Mouse (Mus musculus): ENCODE results near the gene 4932411N23Rik. TPM values are rescaled to one million over a fixed set of nuclear protein-coding genes. Genes with fewer than 3 reads are reported as not detected.

The 4932411N23Rik gene
- not detected for polyA plus RNA-seq (2017; shearing (Covaris generic))

DNA sequence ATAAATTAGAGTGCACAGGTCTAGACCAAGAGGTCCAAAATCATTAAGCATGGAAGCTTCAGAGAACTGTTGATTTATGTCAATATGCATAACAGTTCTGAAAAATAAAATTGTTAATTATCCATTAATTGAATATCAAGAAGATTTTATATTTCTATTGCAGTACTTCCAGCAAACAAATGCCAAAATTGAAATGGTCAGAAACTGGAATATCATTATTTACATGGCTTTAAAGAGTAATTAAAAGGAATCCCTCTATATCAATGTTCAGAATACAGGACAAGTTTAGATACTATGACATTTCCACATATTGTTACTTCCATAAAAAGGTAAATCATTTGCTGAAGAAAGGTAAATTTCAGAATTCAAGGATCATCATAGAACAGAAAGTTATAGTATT is at the start of gene 4932411N23Rik:
Gene 4932411N23Rik (minus strand): TSS at position 101 of the 400 bp plus-strand sequence.

Other genes with a start within 250 kb of the 4932411N23Rik start
- not detected for gene Gm382, start 224.1 kb upstream of the 4932411N23Rik start, polyA plus RNA-seq (2017; shearing (Covaris generic))

All from effector memory CD4-positive, alpha-beta T cell, adult 5 months (primary cell).